Mouse (Mus musculus): ENCODE results near the gene Gm44805. TPM values are rescaled to one million over a fixed set of nuclear protein-coding genes. Genes with fewer than 3 reads are reported as not detected.

Gene Gm44805
- polyA plus RNA-seq (2014; fragmentation: Nextera tagmentation; extraction: Ambion mirVana), result not detected in 2 replicates

- DNase-seq (ENCODE audit: low spot score), result no peak
- Histone ChIP-seq H3K4me1 (ENCODE audit: control insufficient read depth, insufficient read depth, low read length) (no peaks in the 10 kb centered on the region), H3K4me3 (ENCODE audit: low read depth, low read length) (no peak within 1 kb of the TSS), H3K9me3 (ENCODE audit: control insufficient read depth, low read length) (no peaks in the 10 kb centered on the region), H3K27me3 (ENCODE audit: control insufficient read depth, insufficient read depth, low read length) (no peaks in the 10 kb centered on the region), H3K36me3 (ENCODE audit: control insufficient read depth, insufficient read depth, low read length) (no peaks in the 10 kb centered on the region), H3K9ac (ENCODE audit: low read length) (no peak within 1 kb of the TSS), H3K27ac (replicated peaks; ENCODE audit: low read depth, low read length) (no peak within 1 kb of the TSS), H3K4me2 (ENCODE audit: low read depth, severe bottlenecking) (no peak within 1 kb of the TSS)
- ATAC-seq (ENCODE audit: insufficient number of reproducible peaks, low FRiP score, low TSS enrichment, low read depth), result no peak
- 64% methylated on average over 8 of the region's 8 CpGs for WGBS
Observed at GRCm38 (mm10) chr7:19681202-19681694, at the start of gene Gm44805, which contains the start of gene Apoc4. Gene Gm44805 (minus strand): TSS chr7:19681423. Gene Apoc4 (minus strand): TSS chr7:19681479.

DNA sequence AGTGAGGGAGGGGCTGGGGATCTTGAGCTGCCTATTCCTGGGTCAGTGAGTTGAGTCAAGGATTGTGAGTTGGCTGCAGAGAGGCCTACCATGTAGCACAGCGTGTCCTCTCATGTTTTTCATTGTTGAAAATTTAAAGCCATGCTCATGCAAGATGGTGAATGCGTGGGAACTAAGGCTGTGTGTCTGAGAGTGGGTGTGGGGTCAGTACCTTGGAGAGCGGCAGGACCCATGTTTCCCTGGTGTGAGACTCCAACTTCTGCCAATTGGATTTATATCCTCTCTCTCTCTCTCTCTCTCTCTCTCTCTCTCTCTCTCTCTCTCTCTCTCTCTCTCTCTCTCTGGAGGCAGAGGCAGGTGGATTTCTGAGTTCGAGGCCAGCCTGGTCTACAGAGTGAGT is 45.3 kb upstream of the Gm44805 start:
- Histone ChIP-seq H3K27ac (replicated peaks; ENCODE audit: low read depth, low read length) (no peak overlapping the region), H3K27me3 (ENCODE audit: control insufficient read depth, insufficient read depth, low read length) (no peaks in the 10 kb centered on the region), H3K4me3 (ENCODE audit: low read depth, low read length) (no peak overlapping the region), H3K9me3 (ENCODE audit: control insufficient read depth, low read length) (0 out of 2 replicates have a peak, but pooled peaks cover under 1% of the 10 kb centered on the region), H3K9ac (ENCODE audit: low read length) (no peak overlapping the region), H3K4me2 (ENCODE audit: low read depth, severe bottlenecking) (no peak overlapping the region), H3K36me3 (ENCODE audit: control insufficient read depth, insufficient read depth, low read length) (peaks cover 17% of the 10 kb centered on the region), H3K4me1 (ENCODE audit: control insufficient read depth, insufficient read depth, low read length) (no peaks in the 10 kb centered on the region)
- 89% methylated on average over 4 of the region's 4 CpGs for WGBS
- DNase-seq (ENCODE audit: low spot score) (peak; percentile 32), ATAC-seq (ENCODE audit: insufficient number of reproducible peaks, low FRiP score, low TSS enrichment, low read depth) (no peak)

DNA sequence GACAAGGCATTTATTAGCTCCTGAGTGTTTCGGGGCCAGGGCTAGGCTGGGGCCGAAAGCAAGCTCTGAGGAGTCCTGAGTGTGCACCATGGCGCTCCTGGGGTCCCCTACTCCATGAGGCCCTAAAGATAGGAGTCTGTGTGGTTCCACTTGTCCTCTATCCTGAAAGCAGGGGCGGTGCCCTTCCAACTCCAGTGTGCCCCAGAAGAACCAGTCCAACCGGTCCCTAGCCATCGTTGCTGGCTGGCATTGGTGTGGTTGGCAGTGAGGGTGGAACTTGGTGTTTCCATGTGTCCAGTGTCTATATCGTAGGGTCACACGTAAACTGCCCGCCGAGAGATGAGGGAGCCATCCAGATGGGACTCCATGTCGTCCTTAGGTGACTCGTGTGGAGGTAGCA is 42.9 kb upstream of the Gm44805 start:
- no peak for DNase-seq (ENCODE audit: low spot score)
- peaks cover 10% of the 10 kb centered on the region; the same call in 1 of the 2 replicates for H3K36me3 ChIP-seq (ENCODE audit: control insufficient read depth, insufficient read depth, low read length)
- H3K4me2 ChIP-seq (ENCODE audit: low read depth, severe bottlenecking), result no peak overlapping the region
- no peak overlapping the region for H3K9ac ChIP-seq (ENCODE audit: low read length)
- no peak overlapping the region for H3K27ac ChIP-seq (replicated peaks; ENCODE audit: low read depth, low read length)
- H3K27me3 ChIP-seq (ENCODE audit: control insufficient read depth, insufficient read depth, low read length), result no peaks in the 10 kb centered on the region
- 93% methylated on average over 12 of the region's 12 CpGs for WGBS
- H3K4me3 ChIP-seq (ENCODE audit: low read depth, low read length), result no peak overlapping the region
- no peak for ATAC-seq (ENCODE audit: insufficient number of reproducible peaks, low FRiP score, low TSS enrichment, low read depth)
- no peaks in the 10 kb centered on the region for H3K4me1 ChIP-seq (ENCODE audit: control insufficient read depth, insufficient read depth, low read length)
- H3K9me3 ChIP-seq (ENCODE audit: control insufficient read depth, low read length), result peaks cover 5% of the 10 kb centered on the region; the same call in 1 of the 2 replicates

GRCm38 (mm10) chr7:19722754-19723195 is 41.6 kb upstream of the Gm44805 start:
- Histone ChIP-seq H3K27me3 (ENCODE audit: control insufficient read depth, insufficient read depth, low read length) (no peaks in the 10 kb centered on the region), H3K4me2 (ENCODE audit: low read depth, severe bottlenecking) (no peak overlapping the region), H3K36me3 (ENCODE audit: control insufficient read depth, insufficient read depth, low read length) (peaks cover 11% of the 10 kb centered on the region; the same call in 1 of the 2 replicates), H3K9ac (ENCODE audit: low read length) (no peak overlapping the region), H3K4me3 (ENCODE audit: low read depth, low read length) (no peak overlapping the region), H3K27ac (replicated peaks; ENCODE audit: low read depth, low read length) (no peak overlapping the region), H3K4me1 (ENCODE audit: control insufficient read depth, insufficient read depth, low read length) (no peaks in the 10 kb centered on the region), H3K9me3 (ENCODE audit: control insufficient read depth, low read length) (peaks cover 5% of the 10 kb centered on the region; the same call in 1 of the 2 replicates)
- WGBS, result 92% methylated on average over 6 of the region's 6 CpGs
- ATAC-seq (ENCODE audit: insufficient number of reproducible peaks, low FRiP score, low TSS enrichment, low read depth), result no peak
- no peak for DNase-seq (ENCODE audit: low spot score)

- no peaks in the 10 kb centered on the region for H3K27me3 ChIP-seq (ENCODE audit: control insufficient read depth, insufficient read depth, low read length)
- H3K4me2 ChIP-seq (ENCODE audit: low read depth, severe bottlenecking), result no peak overlapping the region
- H3K9me3 ChIP-seq (ENCODE audit: control insufficient read depth, low read length), result peaks cover 5% of the 10 kb centered on the region; the same call in 1 of the 2 replicates
- H3K4me3 ChIP-seq (ENCODE audit: low read depth, low read length), result no peak overlapping the region
- peaks cover 2% of the 10 kb centered on the region; the same call in 1 of the 2 replicates for H3K4me1 ChIP-seq (ENCODE audit: control insufficient read depth, insufficient read depth, low read length)
- H3K9ac ChIP-seq (ENCODE audit: low read length), result no peak overlapping the region
- H3K27ac ChIP-seq (replicated peaks; ENCODE audit: low read depth, low read length), result no peak overlapping the region
- no peak for ATAC-seq (ENCODE audit: insufficient number of reproducible peaks, low FRiP score, low TSS enrichment, low read depth)
- DNase-seq (ENCODE audit: low spot score), result no peak
- 90% methylated on average over 4 of the region's 4 CpGs for WGBS
- H3K36me3 ChIP-seq (ENCODE audit: control insufficient read depth, insufficient read depth, low read length), result peaks cover 8% of the 10 kb centered on the region; the same call in 1 of the 2 replicates
Observed at GRCm38 (mm10) chr7:19719200-19719599, 38.0 kb upstream of the Gm44805 start.

- DNase-seq (ENCODE audit: low spot score), result no peak
- no peaks in the 10 kb centered on the region for H3K27me3 ChIP-seq (ENCODE audit: control insufficient read depth, insufficient read depth, low read length)
- WGBS, result 93% methylated on average over 5 of the region's 5 CpGs
- peaks cover 2% of the 10 kb centered on the region; the same call in 1 of the 2 replicates for H3K4me1 ChIP-seq (ENCODE audit: control insufficient read depth, insufficient read depth, low read length)
- H3K36me3 ChIP-seq (ENCODE audit: control insufficient read depth, insufficient read depth, low read length), result peaks cover 8% of the 10 kb centered on the region; the same call in 1 of the 2 replicates
- no peak overlapping the region for H3K4me3 ChIP-seq (ENCODE audit: low read depth, low read length)
- no peak overlapping the region for H3K27ac ChIP-seq (replicated peaks; ENCODE audit: low read depth, low read length)
- H3K9ac ChIP-seq (ENCODE audit: low read length), result no peak overlapping the region
- no peak for ATAC-seq (ENCODE audit: insufficient number of reproducible peaks, low FRiP score, low TSS enrichment, low read depth)
- no peak overlapping the region for H3K4me2 ChIP-seq (ENCODE audit: low read depth, severe bottlenecking)
- H3K9me3 ChIP-seq (ENCODE audit: control insufficient read depth, low read length), result peaks cover 5% of the 10 kb centered on the region; the same call in 1 of the 2 replicates
Observed at GRCm38 (mm10) chr7:19718297-19718952, 37.2 kb upstream of the Gm44805 start.

DNA sequence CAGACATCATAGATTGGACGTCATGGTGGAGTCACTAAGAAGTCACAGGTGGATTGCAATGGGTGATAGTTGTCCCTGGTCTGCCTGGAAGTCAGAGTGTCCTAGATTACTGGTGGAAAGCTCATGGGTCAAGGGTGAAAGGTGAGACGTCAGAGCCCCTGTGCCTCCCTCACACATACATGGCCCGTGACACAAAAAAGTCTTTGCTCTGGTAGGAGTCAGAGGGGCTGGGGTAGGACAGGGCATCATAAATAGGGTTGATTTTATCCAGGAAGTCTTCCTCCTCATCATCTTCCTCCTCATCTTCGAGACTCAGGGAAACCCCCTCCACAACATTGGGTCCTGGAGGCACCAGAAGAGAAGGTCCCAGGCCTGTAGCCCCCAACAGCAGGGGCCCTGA is 36.1 kb upstream of the Gm44805 start:
- Histone ChIP-seq H3K27ac (replicated peaks; ENCODE audit: low read depth, low read length) (no peak overlapping the region), H3K27me3 (ENCODE audit: control insufficient read depth, insufficient read depth, low read length) (no peaks in the 10 kb centered on the region), H3K4me2 (ENCODE audit: low read depth, severe bottlenecking) (no peak overlapping the region), H3K36me3 (ENCODE audit: control insufficient read depth, insufficient read depth, low read length) (peaks cover 13% of the 10 kb centered on the region; the same call in 1 of the 2 replicates), H3K9ac (ENCODE audit: low read length) (no peak overlapping the region), H3K4me3 (ENCODE audit: low read depth, low read length) (no peak overlapping the region), H3K9me3 (ENCODE audit: control insufficient read depth, low read length) (peaks cover 5% of the 10 kb centered on the region; the same call in 1 of the 2 replicates), H3K4me1 (ENCODE audit: control insufficient read depth, insufficient read depth, low read length) (peaks cover 2% of the 10 kb centered on the region; the same call in 1 of the 2 replicates)
- 83% methylated on average over 4 of the region's 4 CpGs for WGBS
- ATAC-seq (ENCODE audit: insufficient number of reproducible peaks, low FRiP score, low TSS enrichment, low read depth) (no peak), DNase-seq (ENCODE audit: low spot score) (no peak)

DNA sequence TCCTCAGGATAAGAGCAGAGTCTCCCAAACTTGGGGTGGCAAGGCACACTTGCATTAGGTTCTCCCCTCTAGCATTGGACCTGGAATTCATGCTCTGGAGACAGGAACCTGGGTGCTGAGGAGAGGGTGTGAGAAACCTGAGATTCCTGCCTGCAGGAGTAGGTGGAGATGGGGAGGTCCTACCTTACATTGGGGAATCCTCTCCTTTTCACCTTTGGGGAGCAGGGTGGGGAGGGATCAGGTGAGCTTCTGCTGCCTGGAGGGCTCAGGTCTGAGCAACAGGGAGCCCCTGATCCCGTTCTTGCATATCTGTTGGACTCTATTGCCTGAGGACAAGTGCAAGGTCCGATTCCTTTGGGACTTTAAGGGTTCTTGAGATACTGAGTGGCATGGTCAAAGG is 35.6 kb upstream of the Gm44805 start:
- peak overlapping the region; percentile 42; the same call in 1 of the 2 replicates for H3K4me2 ChIP-seq (ENCODE audit: low read depth, severe bottlenecking)
- no peaks in the 10 kb centered on the region for H3K27me3 ChIP-seq (ENCODE audit: control insufficient read depth, insufficient read depth, low read length)
- H3K36me3 ChIP-seq (ENCODE audit: control insufficient read depth, insufficient read depth, low read length), result peaks cover 16% of the 10 kb centered on the region; the same call in 1 of the 2 replicates
- H3K9ac ChIP-seq (ENCODE audit: low read length), result no peak overlapping the region
- peaks cover 2% of the 10 kb centered on the region; the same call in 1 of the 2 replicates for H3K4me1 ChIP-seq (ENCODE audit: control insufficient read depth, insufficient read depth, low read length)
- ATAC-seq (ENCODE audit: insufficient number of reproducible peaks, low FRiP score, low TSS enrichment, low read depth) (no peak), DNase-seq (ENCODE audit: low spot score) (no peak)
- 81% methylated on average over 2 of the region's 2 CpGs for WGBS
- H3K9me3 ChIP-seq (ENCODE audit: control insufficient read depth, low read length), result peaks cover 5% of the 10 kb centered on the region; the same call in 1 of the 2 replicates
- H3K4me3 ChIP-seq (ENCODE audit: low read depth, low read length), result no peak overlapping the region
- peak overlapping the region; percentile 65; the same call in 1 of the 2 replicates for H3K27ac ChIP-seq (replicated peaks; ENCODE audit: low read depth, low read length)

All from limb, embryonic 11.5 days (tissue).